Mouse (Mus musculus) midbrain, embryonic 16.5 days (tissue): ENCODE measurements around the gene Ifitm7. TPM values are rescaled to one million over a fixed set of nuclear protein-coding genes. Genes with fewer than 3 reads are reported as not detected.
"Not testable (repeated sequence)": the region's sequence is repeated elsewhere in the genome, so short reads cannot be mapped to it uniquely, and the experiment has no call there.

ENCODE experiments used
- ATAC-seq: fragments of 200-750 bp; cut with Nextera tagmentation; 2 replicates; pipeline ENCODE4 v1.8.0; 2017; ENCODE audit warnings: moderate TSS enrichment
- H3K27ac ChIP-seq: fragments of 300-500 bp; sonication (generic); 2 replicates; pipeline ENCODE4 v1.5.1; 2014; ENCODE audit warnings: mild to moderate bottlenecking, low read length, mixed read lengths
- H3K27me3 ChIP-seq: fragments of 300-500 bp; sonication (generic); 2 replicates; pipeline ENCODE4 v1.6.1; 2014; ENCODE audit warnings: low read depth, low read length, mixed read lengths; ENCODE audit not compliant: control insufficient read depth, insufficient read depth
- H3K36me3 ChIP-seq: fragments of 300-500 bp; sonication (generic); 2 replicates; pipeline ENCODE4 v1.6.1; 2014; ENCODE audit warnings: mild to moderate bottlenecking, low read length, moderate library complexity, mixed read lengths; ENCODE audit not compliant: control insufficient read depth, insufficient read depth
- H3K4me1 ChIP-seq: fragments of 300-500 bp; sonication (generic); 2 replicates; pipeline ENCODE4 v1.6.1; 2014; ENCODE audit warnings: mild to moderate bottlenecking, low read length, mixed read lengths; ENCODE audit not compliant: control insufficient read depth, insufficient read depth
- H3K4me2 ChIP-seq: fragments of 300-500 bp; sonication (generic); 2 replicates; pipeline ENCODE4 v1.6.1; 2014; ENCODE audit warnings: mild to moderate bottlenecking, low read length, mixed read lengths
- H3K4me3 ChIP-seq: fragments of 300-500 bp; sonication (generic); 2 replicates; pipeline ENCODE4 v1.5.1; 2014; ENCODE audit warnings: low read depth, mild to moderate bottlenecking, low read length, moderate library complexity, mixed read lengths
- H3K9ac ChIP-seq: fragments of 300-500 bp; sonication (generic); 2 replicates; pipeline ENCODE4 v1.6.1; 2014; ENCODE audit warnings: low read depth, low read length, mixed read lengths
- H3K9me3 ChIP-seq: fragments of 300-500 bp; sonication (generic); replicated peaks from 2 replicates; pipeline ENCODE4 v1.6.1; 2014; ENCODE audit warnings: mild to moderate bottlenecking, low read length, mixed read lengths; ENCODE audit not compliant: control insufficient read depth, poor library complexity, severe bottlenecking
- WGBS: fragments of 180-500 bp; shearing (Covaris S2); extraction: QIAGEN DNeasy Blood & Tissue Kit; methylation state at CpG from one replicate; pipeline ENCODE4 v1.1.7; 2014; 5-methylcytosine and 5-hydroxymethylcytosine counted together
- polyA plus RNA-seq: library from polyadenylated mRNA; unstranded; fragments of >200 nt; fragmentation: Nextera tagmentation; extraction: Ambion mirVana; gene quantifications from 2 replicates; pipeline ENCODE4 v1.2.1, GENCODE M21; 2015

Gene Ifitm7
- polyA plus RNA-seq, 1 experiment from 2014 or later = 0.55 TPM

- H3K4me2 ChIP-seq = no peak overlapping the region
- peaks cover 17% of the 10 kb centered on the region for H3K4me1 ChIP-seq
- WGBS = 86% methylated on average over 11 of the region's 11 CpGs
- no peaks in the 10 kb centered on the region for H3K36me3 ChIP-seq
- no peak overlapping the region for H3K27ac ChIP-seq
- H3K9ac ChIP-seq = no peak overlapping the region
- no peaks in the 10 kb centered on the region for H3K27me3 ChIP-seq
- H3K9me3 ChIP-seq = no peaks in the 10 kb centered on the region
- ATAC-seq = no peak
- no peak overlapping the region for H3K4me3 ChIP-seq
These were observed 6.0 kb upstream of the Ifitm7 start for GRCm38 (mm10) chr16:13992518-13993248.

- peak overlapping the region; percentile 71 for H3K9ac ChIP-seq
- H3K9me3 ChIP-seq = no peaks in the 10 kb centered on the region
- H3K4me2 ChIP-seq = peak overlapping the region; percentile 61
- H3K27ac ChIP-seq = peak overlapping the region; percentile 89
- H3K27me3 ChIP-seq = no peaks in the 10 kb centered on the region
- H3K4me3 ChIP-seq = peak overlapping the region; percentile 69
- H3K36me3 ChIP-seq = no peaks in the 10 kb centered on the region
- peak; percentile 79 for ATAC-seq
- WGBS = 20% methylated on average over 3 of the region's 3 CpGs
- H3K4me1 ChIP-seq = peaks cover 17% of the 10 kb centered on the region
These were observed 503 bp downstream of the Ifitm7 start for GRCm38 (mm10) chr16:13986197-13986573.

GRCm38 (mm10) chr16:13983161-13983560 is 3.5 kb downstream of the Ifitm7 start:
- no peak for ATAC-seq
- peaks cover 3% of the 10 kb centered on the region; the same call in 1 of the 2 replicates for H3K4me1 ChIP-seq
- no peak overlapping the region for H3K4me3 ChIP-seq
- no peaks in the 10 kb centered on the region for H3K36me3 ChIP-seq
- WGBS = 79% methylated on average over 5 of the region's 5 CpGs
- no peak overlapping the region for H3K27ac ChIP-seq
- H3K4me2 ChIP-seq = no peak overlapping the region
- no peaks in the 10 kb centered on the region for H3K9me3 ChIP-seq
- H3K9ac ChIP-seq = no peak overlapping the region
- no peaks in the 10 kb centered on the region for H3K27me3 ChIP-seq

DNA sequence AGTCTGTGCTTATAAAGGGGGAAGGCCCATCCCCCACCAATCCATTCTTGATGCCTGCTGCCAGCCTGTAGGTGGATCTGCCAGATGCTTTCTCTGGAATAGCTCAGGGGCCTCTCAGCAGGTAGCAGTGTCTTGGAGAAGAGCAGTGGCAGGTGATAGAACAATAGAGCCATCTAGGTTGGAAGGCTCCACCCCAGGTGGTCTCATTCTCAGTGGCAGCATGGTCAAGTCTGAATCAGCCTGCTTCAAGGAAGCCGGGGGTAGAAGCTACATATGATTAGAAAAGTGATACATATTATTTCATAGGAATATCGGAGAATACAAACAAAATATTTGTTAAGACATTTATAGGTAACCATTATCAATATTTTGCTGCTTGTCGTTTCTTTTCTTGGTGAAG is 5.0 kb downstream of the Ifitm7 start:
- not testable (repeated sequence) for H3K4me1 ChIP-seq, H3K36me3 ChIP-seq, ATAC-seq, H3K9ac ChIP-seq, H3K27me3 ChIP-seq, H3K4me2 ChIP-seq, H3K27ac ChIP-seq, H3K9me3 ChIP-seq, H3K4me3 ChIP-seq
- 69% methylated on average over 3 of the region's 3 CpGs for WGBS

DNA sequence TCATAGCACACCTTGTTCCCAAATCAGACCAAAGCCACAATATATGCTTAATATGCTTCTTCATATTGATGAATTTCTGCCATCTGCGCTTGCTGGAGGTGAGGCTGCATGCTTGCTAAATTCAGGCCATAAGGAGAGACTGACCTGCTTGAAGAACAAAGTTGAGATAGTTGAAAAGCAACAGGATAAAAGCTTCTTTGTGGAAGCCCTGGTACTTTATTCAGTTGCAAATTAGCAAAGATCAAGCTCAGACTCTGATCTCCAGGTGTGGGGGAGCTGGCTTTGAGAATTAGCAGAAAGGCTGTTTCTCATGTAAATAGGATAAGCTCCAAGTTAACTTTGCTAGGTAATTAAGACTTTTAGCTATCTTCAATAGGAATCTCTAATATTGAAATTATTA is 9.7 kb downstream of the Ifitm7 start:
- not testable (repeated sequence) for H3K27ac ChIP-seq, H3K4me2 ChIP-seq, H3K27me3 ChIP-seq, H3K4me3 ChIP-seq, ATAC-seq, H3K36me3 ChIP-seq, H3K9me3 ChIP-seq, H3K9ac ChIP-seq, H3K4me1 ChIP-seq
- WGBS = 55% methylated on average over 1 of the region's 1 CpGs

DNA sequence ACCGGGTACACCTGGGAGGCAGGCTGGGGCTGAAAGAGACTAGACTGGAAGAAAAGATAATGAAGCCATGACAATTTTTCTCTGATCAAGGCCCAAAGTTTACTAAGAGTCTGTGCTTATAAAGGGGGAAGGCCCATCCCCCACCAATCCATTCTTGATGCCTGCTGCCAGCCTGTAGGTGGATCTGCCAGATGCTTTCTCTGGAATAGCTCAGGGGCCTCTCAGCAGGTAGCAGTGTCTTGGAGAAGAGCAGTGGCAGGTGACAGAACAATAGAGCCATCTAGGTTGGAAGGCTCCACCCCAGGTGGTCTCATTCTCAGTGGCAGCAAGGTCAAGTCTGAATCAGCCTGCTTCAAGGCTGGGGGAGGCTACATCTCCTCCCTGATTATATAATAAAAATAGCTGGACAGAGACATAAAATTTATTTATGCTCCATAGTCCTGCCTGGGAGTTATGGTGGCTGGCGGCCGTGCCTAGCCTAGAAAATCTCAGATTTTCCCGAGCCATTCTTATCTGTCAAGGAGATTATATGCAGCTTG is 10.3 kb downstream of the Ifitm7 start:
- ATAC-seq, H3K9me3 ChIP-seq, H3K4me3 ChIP-seq, H3K4me2 ChIP-seq, H3K9ac ChIP-seq, H3K27me3 ChIP-seq, H3K36me3 ChIP-seq, H3K27ac ChIP-seq, H3K4me1 ChIP-seq: not testable (repeated sequence)
- 82% methylated on average over 4 of the region's 4 CpGs for WGBS

- no peaks in the 10 kb centered on the region for H3K27me3 ChIP-seq
- no peak overlapping the region for H3K9ac ChIP-seq
- ATAC-seq = no peak
- H3K4me3 ChIP-seq = no peak overlapping the region
- no peak overlapping the region for H3K27ac ChIP-seq
- H3K9me3 ChIP-seq = no peaks in the 10 kb centered on the region
- H3K36me3 ChIP-seq = no peaks in the 10 kb centered on the region
- H3K4me1 ChIP-seq = no peaks in the 10 kb centered on the region
- H3K4me2 ChIP-seq = no peak overlapping the region
- WGBS = 96% methylated on average over 8 of the region's 8 CpGs
These were observed 14.6 kb downstream of the Ifitm7 start for GRCm38 (mm10) chr16:13972051-13972450.

DNA sequence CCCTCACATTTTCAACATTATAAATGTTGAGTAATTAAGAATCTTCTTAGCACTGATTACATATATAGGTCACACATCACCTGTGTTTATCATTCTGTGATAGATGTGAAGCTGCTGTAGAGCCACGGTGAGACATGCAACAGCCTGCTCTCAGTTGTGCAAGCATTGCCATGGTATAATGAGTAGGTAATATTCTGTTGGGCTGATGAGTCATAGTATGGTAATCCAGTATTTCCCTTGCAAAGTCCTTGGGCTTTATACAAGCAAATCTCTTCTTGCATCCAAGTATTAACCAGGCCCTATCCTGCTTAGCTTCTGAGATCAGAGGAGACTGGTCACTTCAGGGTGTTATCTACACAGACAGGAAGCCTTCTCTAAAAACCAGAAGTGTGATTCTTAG is 17.6 kb downstream of the Ifitm7 start:
- Histone ChIP-seq H3K4me2 (no peak overlapping the region), H3K9me3 (no peaks in the 10 kb centered on the region), H3K9ac (no peak overlapping the region), H3K27ac (no peak overlapping the region), H3K36me3 (no peaks in the 10 kb centered on the region), H3K27me3 (no peaks in the 10 kb centered on the region), H3K4me3 (no peak overlapping the region), H3K4me1 (no peaks in the 10 kb centered on the region)
- WGBS = 88% methylated on average over 1 of the region's 1 CpGs
- no peak for ATAC-seq

DNA sequence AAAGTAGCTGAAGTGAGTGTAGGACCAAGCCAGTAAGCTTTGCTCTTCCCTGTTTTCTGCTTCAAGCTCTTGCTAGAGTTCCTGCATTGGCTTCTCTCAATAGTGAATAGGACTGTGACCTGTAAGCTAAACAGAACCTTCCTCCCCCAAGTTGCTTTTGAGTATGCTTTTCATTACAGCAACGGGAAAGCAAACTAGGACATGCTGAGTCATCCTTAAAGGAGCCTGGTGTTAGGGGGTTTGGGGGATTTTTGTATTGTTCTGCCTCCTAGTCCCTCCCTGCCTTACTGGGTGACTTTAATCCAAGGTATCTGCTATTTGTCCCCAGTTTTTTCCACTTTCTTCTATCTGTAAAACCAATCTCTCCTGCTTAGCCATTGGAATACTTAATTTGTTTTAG is 24.6 kb downstream of the Ifitm7 start:
- Histone ChIP-seq H3K9ac (no peak overlapping the region), H3K27me3 (no peaks in the 10 kb centered on the region), H3K4me2 (no peak overlapping the region), H3K4me1 (no peaks in the 10 kb centered on the region), H3K4me3 (no peak overlapping the region), H3K9me3 (no peaks in the 10 kb centered on the region), H3K36me3 (no peaks in the 10 kb centered on the region), H3K27ac (no peak overlapping the region)
- no peak for ATAC-seq
- WGBS = 26% methylated on average over 1 of the region's 1 CpGs
